Mouse (Mus musculus): ENCODE results near the gene R3hdm2.

- TF ChIP-seq CTCF (IDR thresholded peaks at IDR 0.05; ENCODE audit: borderline replicate concordance, extremely low read depth, insufficient read depth, insufficient read length) (no peak), POLR2A (IDR thresholded peaks at IDR 0.05; ENCODE audit: borderline replicate concordance, extremely low read depth, insufficient read depth, insufficient read length, poor library complexity, severe bottlenecking) (no peak)
Measured at GRCm38 (mm10) chr10:127514111-127514698, 134.1 kb downstream of the R3hdm2 start.

Data from brain, embryonic 14.5 days (tissue).